ENCODE assay signal across 21 mouse cellular contexts in genomic region chr9:122193361-122193760, GRCm38 (mm10).
DNase-seq lines count a peak whose midpoint lies in the region; ATAC-seq and TF ChIP-seq lines count a peak whose summit lies in the region.
"Had no signal": no experiment of that assay in that cellular context is flagged by ENCODE, and none has a peak within 500 bp of the region (broad histone marks: within the 10 kb centered on the region; RNA-seq: fewer than 3 reads in every experiment).

No protein-coding gene starts in this region.

- no peak for TF ChIP-seq EP300 in heart, adult 2 months (IDR thresholded peaks at IDR 0.05; ENCODE audit: insufficient read depth, low read depth, low read length)

- no peaks in the 10 kb centered on the region for H3K79me2 ChIP-seq in heart, adult 2 months (replicated peaks; ENCODE audit: control insufficient read depth, insufficient read depth, low read length)

- H3K4me3 ChIP-seq in heart, adult 2 months = no peak overlapping the region
- no peak overlapping the region for H3K4me3 ChIP-seq in heart, embryonic 12.5 days
- no peak overlapping the region for H3K4me3 ChIP-seq in thymus, adult 2 months (ENCODE audit: control insufficient read depth, insufficient read depth, low read length)
- H3K4me3 ChIP-seq: hindbrain, embryonic 15.5 days; limb, embryonic 12.5 days had no signal

- TF ChIP-seq POLR2A in heart, adult 2 months (IDR thresholded peaks at IDR 0.05; ENCODE audit: insufficient read depth, low read depth, low read length) = no peak
- TF ChIP-seq POLR2A in thymus, adult 2 months (IDR thresholded peaks at IDR 0.05; ENCODE audit: control insufficient read depth, extremely low read depth, insufficient read depth, low read length, poor library complexity) = no peak
- TF ChIP-seq POLR2A in brain, embryonic 14.5 days (IDR thresholded peaks at IDR 0.05; ENCODE audit: borderline replicate concordance, extremely low read depth, insufficient read depth, insufficient read length, poor library complexity, severe bottlenecking) = no peak

- no peak for TF ChIP-seq CTCF in heart, adult 2 months (IDR thresholded peaks at IDR 0.05)
- no peak for TF ChIP-seq CTCF in thymus, adult 2 months (IDR thresholded peaks at IDR 0.05; ENCODE audit: borderline replicate concordance, control insufficient read depth, extremely low read depth, insufficient read depth, low read length, poor library complexity)
- no peak for TF ChIP-seq CTCF in brain, embryonic 14.5 days (IDR thresholded peaks at IDR 0.05; ENCODE audit: borderline replicate concordance, extremely low read depth, insufficient read depth, insufficient read length)

- 56% methylated on average over 5 of the region's 5 CpGs for WGBS in heart, adult 2 months
- 60% methylated on average over 5 of the region's 5 CpGs for WGBS in heart, embryonic 12.5 days
- WGBS in thymus, adult 2 months = 50% methylated on average over 5 of the region's 5 CpGs

- H3K4me1 ChIP-seq in heart, adult 2 months (ENCODE audit: control insufficient read depth, insufficient read depth, low read length) = peaks cover 18% of the 10 kb centered on the region
- H3K4me1 ChIP-seq in heart, embryonic 12.5 days (replicated peaks) = peaks cover 53% of the 10 kb centered on the region
- peaks cover 34% of the 10 kb centered on the region for H3K4me1 ChIP-seq in thymus, adult 2 months (replicated peaks; ENCODE audit: control insufficient read depth, insufficient read depth, low read length)

- DNase-seq in heart, adult 2 months = peak in 1 of 2 experiments; percentile 15
- DNase-seq in thymus, adult 2 months = no peak
- DNase-seq in thymus, adult 18-20 months = no peak
- peak; percentile 63 for DNase-seq in brain, embryonic 14.5 days (ENCODE audit: low read depth)
- DNase-seq in naive thymus-derived CD4-positive, alpha-beta T cell, adult 2 months (ENCODE audit: low read depth) = peak; percentile 57
- DNase-seq in left cerebral cortex, postnatal 36 days (ENCODE audit: low spot score in 2 of 2) = no peak
- DNase-seq: adrenal gland, postnatal 25 days; cerebellum, adult 11 months; cerebellum, adult 9-11 months; gastrocnemius, postnatal 36 days; kidney, adult 9 months; kidney, postnatal 36 days; lung, adult 2 months; lung, postnatal 14 days; thymus, postnatal 4 days had no signal

- no peak overlapping the region for H3K9ac ChIP-seq in heart, adult 2 months (ENCODE audit: low read depth, low read length)
- no peak overlapping the region for H3K9ac ChIP-seq in heart, embryonic 12.5 days
- H3K9ac ChIP-seq: hindbrain, embryonic 15.5 days; limb, embryonic 12.5 days had no signal

- intact Hi-C loops in heart, adult 2 months (cut with DNase I) = no loop called here
- intact Hi-C loops in left cerebral cortex, postnatal 36 days (cut with DNase I) = no loop called here

- peak overlapping the region; percentile 17; the same call in 1 of the 2 replicates for H3K27ac ChIP-seq in heart, adult 2 months
- H3K27ac ChIP-seq in heart, embryonic 12.5 days (ENCODE audit: poor library complexity, severe bottlenecking) = no peak overlapping the region
- peak overlapping the region; percentile 55; the same call in 1 of the 2 replicates for H3K27ac ChIP-seq in thymus, adult 2 months (ENCODE audit: control insufficient read depth, insufficient read depth, low read length)
- H3K27ac ChIP-seq: hindbrain, embryonic 15.5 days; limb, embryonic 12.5 days had no signal

- H3K9me3 ChIP-seq in heart, embryonic 12.5 days (replicated peaks) = no peaks in the 10 kb centered on the region
- H3K9me3 ChIP-seq: hindbrain, embryonic 15.5 days; limb, embryonic 12.5 days had no signal

- no peak for ATAC-seq in heart, embryonic 12.5 days (ENCODE audit: insufficient number of reproducible peaks, low FRiP score)
- ATAC-seq: intestine, embryonic 16.5 days had no signal

- no peak overlapping the region for H3K4me2 ChIP-seq in heart, embryonic 12.5 days
- H3K4me2 ChIP-seq: hindbrain, embryonic 15.5 days; limb, embryonic 12.5 days; liver, embryonic 11.5 days; midbrain, embryonic 11.5 days had no signal

- no peaks in the 10 kb centered on the region for H3K27me3 ChIP-seq in heart, adult 2 months (ENCODE audit: control insufficient read depth, insufficient read depth, low read length)
- no peaks in the 10 kb centered on the region for H3K27me3 ChIP-seq in heart, embryonic 12.5 days (replicated peaks)
- no peaks in the 10 kb centered on the region for H3K27me3 ChIP-seq in thymus, adult 2 months (ENCODE audit: control insufficient read depth, insufficient read depth, low read length)
- H3K27me3 ChIP-seq: hindbrain, embryonic 15.5 days; limb, embryonic 12.5 days had no signal

- H3K36me3 ChIP-seq in heart, adult 2 months (ENCODE audit: control insufficient read depth, insufficient read depth, low read length) = peaks cover under 1% of the 10 kb centered on the region; the same call in 1 of the 2 replicates
- no peaks in the 10 kb centered on the region for H3K36me3 ChIP-seq in heart, embryonic 12.5 days
- H3K36me3 ChIP-seq in thymus, adult 2 months (ENCODE audit: control insufficient read depth, insufficient read depth, low read length) = no peaks in the 10 kb centered on the region
- H3K36me3 ChIP-seq: hindbrain, embryonic 15.5 days; limb, embryonic 12.5 days had no signal

Comparison
In these comparisons a context has a peak if more than half of its experiments do, and no peak if none do; other contexts are left out.
1. DNase-seq: peak in brain, embryonic 14.5 days (single experiment) and naive thymus-derived CD4-positive, alpha-beta T cell, adult 2 months (single experiment); none in thymus, adult 2 months (single experiment), thymus, adult 18-20 months (0 of 2) and left cerebral cortex, postnatal 36 days (0 of 2).